Mouse (Mus musculus): Measurements from ENCODE around the gene Fcho2. TPM values are rescaled to one million over a fixed set of nuclear protein-coding genes. Genes with fewer than 3 reads are reported as not detected.
A peak's percentile ranks its signal among the peaks of the same experiment; 100 is the strongest.
"Not testable (repeated sequence)": the region's sequence is repeated elsewhere in the genome, so short reads cannot be mapped to it uniquely, and the experiment has no call there.

Gene Fcho2
- polyA plus RNA-seq, 1 experiment from 2014 or later = 23.0 TPM

DNA sequence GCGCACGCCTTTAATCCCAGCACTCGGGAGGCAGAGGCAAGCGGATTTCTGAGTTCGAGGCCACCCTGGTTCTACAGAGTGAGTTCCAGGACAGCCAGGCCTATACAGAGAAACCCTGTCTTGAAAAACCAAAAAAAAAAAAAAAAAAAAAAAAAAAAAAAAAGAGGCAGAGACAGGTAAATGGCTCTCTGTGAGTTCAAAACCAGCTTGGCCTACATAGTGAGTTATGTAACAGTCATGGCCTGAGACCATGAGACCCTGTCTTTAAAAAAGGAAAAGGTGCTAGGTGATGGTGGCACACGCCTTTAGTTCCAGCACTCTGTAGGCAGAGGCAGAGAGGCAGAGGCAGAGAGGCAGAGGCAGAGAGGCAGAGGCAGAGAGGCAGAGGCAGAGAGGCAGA is 13.8 kb upstream of the Fcho2 start:
- not testable (repeated sequence) for H3K4me3 ChIP-seq (ENCODE audit: low read depth, low read length); H3K4me2 ChIP-seq (ENCODE audit: low read length); ATAC-seq; H3K36me3 ChIP-seq (ENCODE audit: control insufficient read depth, insufficient read depth, low read length); H3K4me1 ChIP-seq (ENCODE audit: control insufficient read depth, insufficient read depth, low read length); H3K9ac ChIP-seq (ENCODE audit: low read depth, low read length); H3K27ac ChIP-seq (ENCODE audit: low read length); H3K27me3 ChIP-seq (ENCODE audit: control insufficient read depth, insufficient read depth, low read depth, low read length); H3K9me3 ChIP-seq (replicated peaks; ENCODE audit: control insufficient read depth, low read length, poor library complexity, severe bottlenecking)
- 97% methylated on average over 6 of the region's 6 CpGs for WGBS

DNA sequence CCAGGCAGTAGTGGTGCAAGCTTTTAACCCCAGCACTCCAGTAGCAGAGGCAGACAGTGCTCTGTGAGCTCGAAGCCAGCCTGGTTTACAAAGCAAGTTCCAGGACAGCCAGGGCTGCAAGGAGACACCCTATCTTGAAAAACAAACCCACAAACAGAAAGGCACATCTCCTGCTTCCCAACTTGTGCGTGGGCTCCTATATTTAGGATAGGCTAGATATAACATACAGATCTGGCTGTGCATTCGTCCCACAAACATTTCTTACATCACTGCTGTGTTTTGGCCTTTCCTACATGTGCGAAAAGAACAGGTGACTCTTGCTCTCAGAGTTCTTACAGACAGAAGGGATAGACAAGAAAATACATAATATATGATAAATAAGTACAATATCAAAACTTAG is 10.3 kb upstream of the Fcho2 start:
- no peaks in the 10 kb centered on the region for H3K36me3 ChIP-seq (ENCODE audit: control insufficient read depth, insufficient read depth, low read length)
- 82% methylated on average over 4 of the region's 4 CpGs for WGBS

DNA sequence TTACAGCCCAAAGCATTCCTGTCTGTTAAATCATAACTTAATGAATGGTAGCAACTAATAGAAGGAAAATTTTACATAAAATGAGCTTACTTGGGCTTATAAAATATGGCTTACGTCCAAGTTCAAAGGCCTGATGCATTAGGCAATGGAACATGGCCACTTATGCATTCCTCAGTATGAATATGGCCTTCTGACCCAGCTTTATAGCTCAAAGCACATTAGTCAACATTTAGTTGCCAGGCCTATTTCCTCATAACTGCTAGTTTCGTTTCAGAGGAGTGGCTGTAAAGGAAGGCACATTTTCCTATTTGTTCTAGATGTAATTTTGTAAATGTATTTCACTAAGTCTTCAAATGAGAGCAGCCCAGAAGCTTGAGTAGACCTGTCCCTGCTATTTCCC is 3.8 kb upstream of the Fcho2 start:
- H3K36me3 ChIP-seq (ENCODE audit: control insufficient read depth, insufficient read depth, low read length) = no peaks in the 10 kb centered on the region
- H3K27ac ChIP-seq (ENCODE audit: low read length) = no peak overlapping the region
- no peak for ATAC-seq
- no peak overlapping the region for H3K4me3 ChIP-seq (ENCODE audit: low read depth, low read length)
- no peaks in the 10 kb centered on the region for H3K27me3 ChIP-seq (ENCODE audit: control insufficient read depth, insufficient read depth, low read depth, low read length)
- H3K4me1 ChIP-seq (ENCODE audit: control insufficient read depth, insufficient read depth, low read length) = peaks cover 2% of the 10 kb centered on the region; the same call in 1 of the 2 replicates
- H3K9ac ChIP-seq (ENCODE audit: low read depth, low read length) = no peak overlapping the region
- H3K9me3 ChIP-seq (replicated peaks; ENCODE audit: control insufficient read depth, low read length, poor library complexity, severe bottlenecking) = no peaks in the 10 kb centered on the region
- 67% methylated on average over 2 of the region's 2 CpGs for WGBS
- no peak overlapping the region for H3K4me2 ChIP-seq (ENCODE audit: low read length)

More for the DNA sequence above, 10.3 kb upstream of the Fcho2 start:
- no peaks in the 10 kb centered on the region for H3K4me1 ChIP-seq (ENCODE audit: control insufficient read depth, insufficient read depth, low read length)
- H3K9ac ChIP-seq (ENCODE audit: low read depth, low read length) = no peak overlapping the region
- no peak overlapping the region for H3K27ac ChIP-seq (ENCODE audit: low read length)
- no peak overlapping the region for H3K4me2 ChIP-seq (ENCODE audit: low read length)
- no peaks in the 10 kb centered on the region for H3K9me3 ChIP-seq (replicated peaks; ENCODE audit: control insufficient read depth, low read length, poor library complexity, severe bottlenecking)
- no peak for ATAC-seq
- H3K27me3 ChIP-seq (ENCODE audit: control insufficient read depth, insufficient read depth, low read depth, low read length) = no peaks in the 10 kb centered on the region
- no peak overlapping the region for H3K4me3 ChIP-seq (ENCODE audit: low read depth, low read length)

DNA sequence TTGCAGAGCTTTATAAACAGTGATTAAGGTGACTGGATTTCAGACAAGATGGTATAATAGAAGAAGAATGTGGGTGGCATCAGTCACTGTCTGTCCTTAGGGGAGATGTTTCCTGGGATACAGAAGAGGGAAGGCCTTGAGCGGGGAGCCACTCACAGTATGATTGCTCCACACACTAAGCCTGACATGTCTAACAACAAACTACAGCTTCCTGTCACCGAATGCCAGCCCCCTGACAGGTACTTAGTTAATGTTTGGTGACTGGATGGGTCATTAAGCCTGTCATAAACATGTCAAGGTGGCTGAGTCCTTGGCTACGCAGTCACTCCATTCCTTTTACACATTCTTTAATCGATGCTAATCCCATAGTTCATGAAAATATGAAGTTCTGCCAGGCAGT is 3.0 kb upstream of the Fcho2 start:
- no peak overlapping the region for H3K4me2 ChIP-seq (ENCODE audit: low read length)

DNA sequence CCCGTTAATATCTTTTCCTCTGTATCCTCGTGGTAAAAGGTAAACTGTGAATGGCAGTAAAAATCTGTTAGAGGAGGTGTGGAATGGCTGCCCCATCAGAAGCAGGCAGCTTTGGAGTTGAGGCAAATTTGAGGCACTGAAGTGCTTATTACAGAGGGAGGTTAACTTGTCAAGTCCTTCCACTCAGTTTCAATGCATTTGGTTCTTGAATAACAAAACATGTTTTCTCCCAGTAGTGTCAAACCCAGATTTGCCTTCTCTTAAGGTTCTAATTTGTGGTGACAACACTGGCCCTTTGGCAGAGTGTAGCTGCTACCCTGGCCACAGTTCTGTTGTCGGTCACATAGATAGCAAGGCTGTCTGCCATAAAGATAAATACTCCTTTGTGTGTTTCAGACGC is 2.5 kb upstream of the Fcho2 start:
- ATAC-seq = no peak
- Histone ChIP-seq H3K36me3 (ENCODE audit: control insufficient read depth, insufficient read depth, low read length) (no peaks in the 10 kb centered on the region), H3K9ac (ENCODE audit: low read depth, low read length) (no peak overlapping the region), H3K4me1 (ENCODE audit: control insufficient read depth, insufficient read depth, low read length) (peaks cover 5% of the 10 kb centered on the region), H3K27me3 (ENCODE audit: control insufficient read depth, insufficient read depth, low read depth, low read length) (no peaks in the 10 kb centered on the region), H3K4me3 (ENCODE audit: low read depth, low read length) (no peak overlapping the region), H3K27ac (ENCODE audit: low read length) (no peak overlapping the region), H3K9me3 (replicated peaks; ENCODE audit: control insufficient read depth, low read length, poor library complexity, severe bottlenecking) (no peaks in the 10 kb centered on the region), H3K4me2 (ENCODE audit: low read length) (no peak overlapping the region)
- WGBS = 72% methylated on average over 4 of the region's 4 CpGs

More for the DNA sequence above, 3.0 kb upstream of the Fcho2 start:
- no peak overlapping the region for H3K9ac ChIP-seq (ENCODE audit: low read depth, low read length)
- H3K4me1 ChIP-seq (ENCODE audit: control insufficient read depth, insufficient read depth, low read length) = peaks cover 5% of the 10 kb centered on the region
- H3K27me3 ChIP-seq (ENCODE audit: control insufficient read depth, insufficient read depth, low read depth, low read length) = no peaks in the 10 kb centered on the region
- no peaks in the 10 kb centered on the region for H3K9me3 ChIP-seq (replicated peaks; ENCODE audit: control insufficient read depth, low read length, poor library complexity, severe bottlenecking)
- H3K27ac ChIP-seq (ENCODE audit: low read length) = no peak overlapping the region
- H3K36me3 ChIP-seq (ENCODE audit: control insufficient read depth, insufficient read depth, low read length) = no peaks in the 10 kb centered on the region
- no peak for ATAC-seq
- WGBS = 75% methylated on average over 4 of the region's 4 CpGs
- H3K4me3 ChIP-seq (ENCODE audit: low read depth, low read length) = no peak overlapping the region

DNA sequence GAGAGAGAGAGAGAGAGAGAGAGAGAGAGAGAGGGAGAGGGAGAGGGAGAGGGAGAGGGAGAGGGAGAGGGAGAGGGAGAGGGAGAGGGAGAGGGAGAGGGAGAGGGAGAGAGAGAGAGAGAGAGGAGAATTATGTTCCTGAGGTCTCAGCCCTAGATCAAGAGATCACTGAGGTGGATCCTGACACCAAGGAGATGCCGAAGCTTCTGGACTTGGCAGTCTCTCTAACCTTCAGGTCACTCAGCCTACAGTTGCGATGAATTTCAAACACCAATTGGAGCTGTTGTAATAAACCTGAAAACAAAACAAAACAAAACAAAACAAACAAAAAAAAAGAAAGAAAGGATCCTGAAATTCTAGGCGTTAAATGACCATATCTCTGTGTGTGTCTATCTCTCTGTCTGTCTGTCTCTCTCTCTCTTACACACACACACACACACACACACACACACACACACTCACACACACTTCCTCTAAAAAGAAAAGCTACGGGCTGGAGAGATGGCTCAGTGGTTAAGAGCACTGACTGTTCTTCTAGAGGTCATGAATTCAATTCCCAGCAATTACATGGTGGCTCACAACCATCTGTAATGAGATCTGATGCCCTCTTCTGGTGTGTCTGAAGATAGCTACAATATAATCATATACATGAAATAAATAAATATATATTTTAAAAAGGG is 1.9 kb upstream of the Fcho2 start:
- H3K27ac ChIP-seq (ENCODE audit: low read length); H3K4me2 ChIP-seq (ENCODE audit: low read length): not testable (repeated sequence)
- WGBS = 74% methylated on average over 4 of the region's 4 CpGs

DNA sequence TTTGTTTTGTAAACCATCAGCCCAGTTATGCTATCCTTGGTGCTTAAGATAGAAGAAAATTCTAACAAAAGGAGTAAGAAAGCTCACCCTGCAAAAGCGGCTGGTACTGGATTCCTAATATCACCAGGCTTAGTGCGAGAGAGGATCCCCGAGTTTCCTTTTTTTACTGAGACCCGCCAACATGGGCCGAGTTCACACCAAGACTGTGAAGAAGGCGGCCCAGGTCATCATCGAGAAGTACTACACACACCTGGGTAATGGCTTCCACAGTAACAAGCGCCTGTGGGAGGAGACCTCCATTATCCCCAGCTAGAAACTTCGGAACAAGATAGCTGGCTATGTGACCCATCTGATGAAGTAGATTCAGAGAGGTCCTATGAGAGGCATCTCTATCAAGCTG is 1.3 kb upstream of the Fcho2 start:
- no peak for ATAC-seq
- no peak overlapping the region for H3K9ac ChIP-seq (ENCODE audit: low read depth, low read length)
- H3K27ac ChIP-seq (ENCODE audit: low read length) = no peak overlapping the region
- peaks cover 8% of the 10 kb centered on the region for H3K4me1 ChIP-seq (ENCODE audit: control insufficient read depth, insufficient read depth, low read length)
- WGBS = 89% methylated on average over 9 of the region's 9 CpGs
- no peak overlapping the region for H3K4me3 ChIP-seq (ENCODE audit: low read depth, low read length)
- no peaks in the 10 kb centered on the region for H3K36me3 ChIP-seq (ENCODE audit: control insufficient read depth, insufficient read depth, low read length)
- H3K4me2 ChIP-seq (ENCODE audit: low read length) = no peak overlapping the region
- H3K27me3 ChIP-seq (ENCODE audit: control insufficient read depth, insufficient read depth, low read depth, low read length) = no peaks in the 10 kb centered on the region
- H3K9me3 ChIP-seq (replicated peaks; ENCODE audit: control insufficient read depth, low read length, poor library complexity, severe bottlenecking) = no peaks in the 10 kb centered on the region

More for the DNA sequence above, 1.9 kb upstream of the Fcho2 start:
- not testable (repeated sequence) for H3K9me3 ChIP-seq (replicated peaks; ENCODE audit: control insufficient read depth, low read length, poor library complexity, severe bottlenecking); H3K9ac ChIP-seq (ENCODE audit: low read depth, low read length); ATAC-seq; H3K36me3 ChIP-seq (ENCODE audit: control insufficient read depth, insufficient read depth, low read length); H3K4me1 ChIP-seq (ENCODE audit: control insufficient read depth, insufficient read depth, low read length); H3K4me3 ChIP-seq (ENCODE audit: low read depth, low read length); H3K27me3 ChIP-seq (ENCODE audit: control insufficient read depth, insufficient read depth, low read depth, low read length)

DNA sequence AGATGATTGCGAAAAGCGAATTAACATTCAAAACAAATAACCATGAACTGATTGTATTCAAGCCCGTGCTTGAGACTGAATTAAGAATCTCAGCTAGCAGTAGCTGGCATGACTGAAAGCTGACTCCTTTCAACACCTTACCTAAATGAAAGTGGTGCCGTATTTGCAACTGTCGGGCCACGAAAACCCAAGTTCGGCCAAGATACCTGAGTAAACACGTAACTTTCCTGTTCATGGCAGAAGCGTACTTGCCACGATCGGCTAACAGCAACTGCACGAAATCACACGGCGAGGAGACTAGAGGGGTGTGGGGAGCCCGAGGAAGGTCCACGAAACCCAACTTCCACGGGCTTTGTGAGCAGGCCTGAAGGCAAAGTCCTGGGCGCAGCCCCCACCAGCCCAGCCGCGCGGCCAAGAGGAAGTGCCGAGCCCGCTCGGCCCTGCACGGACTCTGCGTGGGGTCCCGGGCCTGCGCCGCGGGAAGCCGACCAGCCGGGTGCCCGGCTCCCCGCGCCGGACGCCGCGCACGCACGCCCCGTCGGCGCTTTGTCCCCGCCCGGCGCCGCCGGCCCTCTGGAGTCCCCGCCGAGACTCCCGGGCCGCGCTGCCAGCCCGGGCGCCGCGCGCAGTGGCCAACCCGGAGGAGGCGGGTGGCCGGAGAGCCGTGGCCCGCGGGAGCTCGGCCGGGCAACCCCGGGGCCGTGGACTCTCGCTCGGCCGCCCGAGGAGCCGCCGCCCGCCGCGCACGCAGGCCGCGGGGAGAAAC is 791 bp downstream of the Fcho2 start:
- peaks cover 8% of the 10 kb centered on the region for H3K4me1 ChIP-seq (ENCODE audit: control insufficient read depth, insufficient read depth, low read length)
- whole genome bisulfite sequencing = under 1% methylated on average over 73 of the region's 81 CpGs
- H3K27ac ChIP-seq (ENCODE audit: low read length) = peak overlapping the region; percentile 90
- peak overlapping the region; percentile 70 for H3K4me2 ChIP-seq (ENCODE audit: low read length)
- ATAC-seq = peak; percentile 74
- no peaks in the 10 kb centered on the region for H3K36me3 ChIP-seq (ENCODE audit: control insufficient read depth, insufficient read depth, low read length)
- no peaks in the 10 kb centered on the region for H3K27me3 ChIP-seq (ENCODE audit: control insufficient read depth, insufficient read depth, low read depth, low read length)
- no peaks in the 10 kb centered on the region for H3K9me3 ChIP-seq (replicated peaks; ENCODE audit: control insufficient read depth, low read length, poor library complexity, severe bottlenecking)
- peak overlapping the region; percentile 90 for H3K4me3 ChIP-seq (ENCODE audit: low read depth, low read length)
- H3K9ac ChIP-seq (ENCODE audit: low read depth, low read length) = peak overlapping the region; percentile 91

DNA sequence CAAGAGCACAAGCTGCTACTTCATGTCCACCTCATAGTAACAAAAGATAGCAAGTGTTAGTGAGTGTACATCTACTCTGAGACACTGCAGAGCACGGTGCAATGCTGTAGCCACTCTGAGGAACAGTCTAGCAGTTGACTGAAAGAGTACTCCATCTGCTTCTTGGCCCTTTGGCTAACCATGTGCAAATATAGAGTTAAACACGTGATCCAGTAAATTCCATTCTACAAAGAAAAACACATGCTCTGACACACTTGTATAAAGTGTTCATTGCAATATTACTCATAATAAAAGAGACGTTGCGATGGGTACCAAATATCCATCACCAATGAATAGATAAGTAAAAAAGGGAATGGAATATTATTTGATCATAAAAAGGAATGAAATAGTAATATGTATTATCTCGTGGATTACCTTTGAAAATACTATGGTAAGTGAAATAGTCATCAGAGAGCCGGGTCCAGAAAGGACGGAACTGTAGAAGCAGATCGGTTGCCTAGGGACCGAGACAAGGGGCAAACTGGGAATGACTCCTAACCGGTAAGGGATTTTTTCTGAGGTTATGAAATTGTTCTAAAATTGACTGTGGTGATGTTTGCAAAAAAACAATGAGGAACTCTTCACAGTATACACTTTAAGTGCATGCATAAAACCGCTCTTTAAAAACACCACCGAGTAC is 1.5 kb downstream of the Fcho2 start:
- 27% methylated on average over 12 of the region's 12 CpGs for WGBS
- Histone ChIP-seq H3K9ac (ENCODE audit: low read depth, low read length) (peak overlapping the region; percentile 91; the same call in 1 of the 2 replicates), H3K9me3 (replicated peaks; ENCODE audit: control insufficient read depth, low read length, poor library complexity, severe bottlenecking) (no peaks in the 10 kb centered on the region), H3K27me3 (ENCODE audit: control insufficient read depth, insufficient read depth, low read depth, low read length) (no peaks in the 10 kb centered on the region), H3K27ac (ENCODE audit: low read length) (no peak overlapping the region; the same call in 1 of the 2 replicates), H3K36me3 (ENCODE audit: control insufficient read depth, insufficient read depth, low read length) (no peaks in the 10 kb centered on the region), H3K4me1 (ENCODE audit: control insufficient read depth, insufficient read depth, low read length) (peaks cover 8% of the 10 kb centered on the region), H3K4me3 (ENCODE audit: low read depth, low read length) (peak overlapping the region; percentile 90), H3K4me2 (ENCODE audit: low read length) (peak overlapping the region; percentile 70)
- ATAC-seq = no peak

All from midbrain, embryonic 16.5 days (tissue).